Mouse (Mus musculus): ENCODE measurements around the gene Olfr13. TPM values are rescaled to one million over a fixed set of nuclear protein-coding genes. Genes with fewer than 3 reads are reported as not detected.
"Not testable (repeated sequence)": the region's sequence is repeated elsewhere in the genome, so short reads cannot be mapped to it uniquely, and the experiment has no call there.

Gene Olfr13
- polyA plus RNA-seq, 1 experiment from 2014 or later = not detected

- 49% methylated on average over 2 of the region's 2 CpGs for WGBS
- ATAC-seq (ENCODE audit: insufficient number of reproducible peaks, low FRiP score) = no peak
- H3K9ac ChIP-seq = no peak overlapping the region
Observed at GRCm38 (mm10) chr6:43205355-43205754, 33.4 kb downstream of the Olfr13 start.

DNA sequence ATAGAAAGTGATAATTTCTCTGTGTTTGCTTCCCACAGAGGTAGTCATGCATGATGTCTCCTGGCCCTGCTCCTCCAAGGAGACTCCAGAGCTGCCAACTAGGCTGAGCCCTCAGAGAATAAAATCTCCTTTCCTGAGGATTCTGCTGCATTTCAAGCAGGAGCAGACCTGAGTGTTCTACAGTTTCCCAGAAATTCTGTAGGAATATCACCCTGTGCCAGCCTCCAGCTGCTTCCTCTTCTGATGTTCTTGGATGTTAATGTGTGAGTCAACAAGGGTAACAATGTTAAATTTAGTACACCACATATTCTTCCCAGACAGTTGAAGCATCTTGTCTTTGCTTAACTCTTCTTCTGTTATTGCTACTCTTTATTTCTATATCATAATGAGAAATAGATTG is 40.9 kb downstream of the Olfr13 start, which contains the start of gene Olfr434:
Gene Olfr434, plus strand, starts transcription at position 149 of the 400 bp plus-strand sequence.
- not testable (repeated sequence) for ATAC-seq (ENCODE audit: insufficient number of reproducible peaks, low FRiP score)

More at GRCm38 (mm10) chr6:43205355-43205754, 33.4 kb downstream of the Olfr13 start:
- H3K4me2 ChIP-seq = no peak overlapping the region
- H3K4me1 ChIP-seq (replicated peaks) = no peaks in the 10 kb centered on the region
- no peaks in the 10 kb centered on the region for H3K36me3 ChIP-seq
- H3K27ac ChIP-seq (ENCODE audit: poor library complexity, severe bottlenecking) = no peak overlapping the region
- no peaks in the 10 kb centered on the region for H3K9me3 ChIP-seq (replicated peaks)
- no peak overlapping the region for H3K4me3 ChIP-seq
- H3K27me3 ChIP-seq (replicated peaks) = no peaks in the 10 kb centered on the region

More for the DNA sequence above, 40.9 kb downstream of the Olfr13 start, which contains the start of gene Olfr434:
- H3K27ac ChIP-seq (ENCODE audit: poor library complexity, severe bottlenecking); H3K36me3 ChIP-seq; H3K27me3 ChIP-seq (replicated peaks); H3K9me3 ChIP-seq (replicated peaks); H3K4me3 ChIP-seq; H3K9ac ChIP-seq; H3K4me1 ChIP-seq (replicated peaks); H3K4me2 ChIP-seq: not testable (repeated sequence)

Other genes starting within 250 kb of the Olfr13 start
- gene Olfr444, start 223.1 kb upstream of the Olfr13 start, polyA plus RNA-seq (2016; fragmentation: Nextera tagmentation; extraction: Ambion mirVana) = not detected in 2 replicates
- gene Olfr441, start 65.8 kb upstream of the Olfr13 start, polyA plus RNA-seq (2016; fragmentation: Nextera tagmentation; extraction: Ambion mirVana) = not detected in 2 replicates
- not detected in 2 replicates for gene Olfr237-ps1, start 25.6 kb upstream of the Olfr13 start, polyA plus RNA-seq (2016; fragmentation: Nextera tagmentation; extraction: Ambion mirVana)
- not detected in 2 replicates for gene Olfr437, start 8.9 kb upstream of the Olfr13 start, polyA plus RNA-seq (2016; fragmentation: Nextera tagmentation; extraction: Ambion mirVana)
- gene Olfr435, start 25.0 kb downstream of the Olfr13 start, polyA plus RNA-seq (2016; fragmentation: Nextera tagmentation; extraction: Ambion mirVana) = not detected in 2 replicates
- gene Olfr434, start 40.9 kb downstream of the Olfr13 start, polyA plus RNA-seq (2016; fragmentation: Nextera tagmentation; extraction: Ambion mirVana) = not detected in 2 replicates
- not detected in 2 replicates for gene Olfr47, start 59.4 kb downstream of the Olfr13 start, polyA plus RNA-seq (2016; fragmentation: Nextera tagmentation; extraction: Ambion mirVana)
- gene Arhgef5, start 93.4 kb downstream of the Olfr13 start, polyA plus RNA-seq (2016; fragmentation: Nextera tagmentation; extraction: Ambion mirVana) = 8.6 and 8.9 TPM in 2 replicates
- not detected in 2 replicates for gene Nobox, start 137.4 kb downstream of the Olfr13 start, polyA plus RNA-seq (2016; fragmentation: Nextera tagmentation; extraction: Ambion mirVana)

Data from heart, embryonic 12.5 days (tissue).